In the genomic region with DNA sequence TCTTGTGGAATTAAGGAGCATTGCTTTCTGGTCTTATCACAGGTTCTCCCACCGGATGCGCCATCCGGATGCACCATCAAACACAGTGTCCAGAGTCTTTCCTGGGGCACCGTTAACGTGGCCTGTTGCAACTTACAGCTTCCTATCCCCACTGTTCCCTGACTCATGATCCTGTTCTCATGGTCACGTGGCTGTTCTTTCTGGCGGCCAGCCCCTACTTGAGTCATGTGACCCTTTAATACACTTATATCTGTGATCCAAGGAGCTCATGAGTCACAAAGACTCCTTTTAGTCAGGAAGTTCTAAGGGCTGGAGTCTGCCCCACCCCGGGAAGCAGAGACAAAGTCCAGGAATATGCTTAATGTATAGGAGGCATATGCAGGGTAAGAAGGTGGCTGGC, we compare ENCODE assay signal across 16 mouse cellular contexts. TPM values are rescaled to one million over a fixed set of nuclear protein-coding genes. Genes with fewer than 3 reads are reported as not detected.
DNase-seq lines count a peak whose midpoint lies in the region; ATAC-seq lines count a peak whose summit lies in the region.
"Had no signal": no experiment of that assay in that cellular context is flagged by ENCODE, and none has a peak within 500 bp of the region (broad histone marks: within the 10 kb centered on the region; RNA-seq: fewer than 3 reads in every experiment).

No protein-coding gene starts in this region.

- peak overlapping the region; percentile 53 for H3K27ac ChIP-seq in intestine, embryonic 16.5 days (ENCODE audit: low read length)
- H3K27ac ChIP-seq in kidney, embryonic 14.5 days (ENCODE audit: low read depth, low read length) = no peak overlapping the region
- H3K27ac ChIP-seq: heart, embryonic 10.5 days; kidney, embryonic 15.5 days; layer of hippocampus, adult 2 months; limb, embryonic 15.5 days; neural tube, embryonic 13.5 days had no signal

- no peak overlapping the region for H3K4me3 ChIP-seq in intestine, embryonic 16.5 days (ENCODE audit: low read length)
- H3K4me3 ChIP-seq in kidney, embryonic 14.5 days (ENCODE audit: low read length) = no peak overlapping the region
- H3K4me3 ChIP-seq: heart, embryonic 10.5 days; kidney, embryonic 15.5 days; layer of hippocampus, adult 2 months; limb, embryonic 15.5 days; neural tube, embryonic 13.5 days had no signal

- no peak overlapping the region for H3K9ac ChIP-seq in intestine, embryonic 16.5 days (ENCODE audit: low read depth, low read length)
- no peak overlapping the region for H3K9ac ChIP-seq in kidney, embryonic 14.5 days (ENCODE audit: low read depth, low read length)
- H3K9ac ChIP-seq: kidney, embryonic 15.5 days; limb, embryonic 15.5 days; neural tube, embryonic 13.5 days had no signal

- peak; percentile 96 for ATAC-seq in intestine, embryonic 16.5 days
- no peak for ATAC-seq in kidney, embryonic 14.5 days (ENCODE audit: low FRiP score, low TSS enrichment)

- DNase-seq in adrenal gland, postnatal 10 days = peak; percentile 20
- DNase-seq in adrenal gland, postnatal 25 days = no peak
- peak; percentile 87 for DNase-seq in 416B (ENCODE audit: low read depth)
- peak; percentile 72 for DNase-seq in lung, postnatal 36 days
- no peak for DNase-seq in layer of hippocampus, adult 9-10 months (ENCODE audit: low spot score)
- no peak for DNase-seq in cerebellum, adult 11 months
- DNase-seq: cerebellum, postnatal 36 days; gastrocnemius, postnatal 14 days; heart, postnatal 4 days had no signal

- H3K27me3 ChIP-seq in intestine, embryonic 16.5 days (replicated peaks; ENCODE audit: control insufficient read depth, insufficient read depth, low read length) = no peaks in the 10 kb centered on the region
- no peaks in the 10 kb centered on the region for H3K27me3 ChIP-seq in kidney, embryonic 14.5 days (ENCODE audit: control insufficient read depth, insufficient read depth, low read length)
- H3K27me3 ChIP-seq: kidney, embryonic 15.5 days; limb, embryonic 15.5 days; neural tube, embryonic 13.5 days had no signal

- no peaks in the 10 kb centered on the region; the same call in 1 of the 2 replicates for H3K36me3 ChIP-seq in intestine, embryonic 16.5 days (ENCODE audit: control insufficient read depth, insufficient read depth, low read length)
- H3K36me3 ChIP-seq in kidney, embryonic 14.5 days (ENCODE audit: control insufficient read depth, insufficient read depth, low read length) = no peaks in the 10 kb centered on the region; the same call in 1 of the 2 replicates
- H3K36me3 ChIP-seq: kidney, embryonic 15.5 days; limb, embryonic 15.5 days had no signal

- no peak overlapping the region for H3K4me2 ChIP-seq in intestine, embryonic 16.5 days (ENCODE audit: low read depth, low read length)
- no peak overlapping the region for H3K4me2 ChIP-seq in kidney, embryonic 14.5 days (replicated peaks; ENCODE audit: low read depth, low read length)
- H3K4me2 ChIP-seq: kidney, embryonic 15.5 days; limb, embryonic 15.5 days; neural tube, embryonic 13.5 days had no signal

- no peaks in the 10 kb centered on the region for H3K9me3 ChIP-seq in intestine, embryonic 16.5 days (ENCODE audit: control insufficient read depth, low read length)
- no peaks in the 10 kb centered on the region for H3K9me3 ChIP-seq in kidney, embryonic 14.5 days (ENCODE audit: control insufficient read depth, low read length)
- H3K9me3 ChIP-seq: heart, embryonic 10.5 days; kidney, embryonic 15.5 days; limb, embryonic 15.5 days; neural tube, embryonic 13.5 days had no signal

- 72% methylated on average over 8 of the region's 8 CpGs for WGBS in intestine, embryonic 16.5 days
- 93% methylated on average over 8 of the region's 8 CpGs for WGBS in kidney, embryonic 14.5 days

- H3K4me1 ChIP-seq in intestine, embryonic 16.5 days (ENCODE audit: control insufficient read depth, insufficient read depth, low read length) = peaks cover 5% of the 10 kb centered on the region
- H3K4me1 ChIP-seq in kidney, embryonic 14.5 days (ENCODE audit: control insufficient read depth, insufficient read depth, low read length) = 0 out of 2 replicates have a peak, but pooled peaks cover 13% of the 10 kb centered on the region
- H3K4me1 ChIP-seq: limb, embryonic 15.5 days had no signal

RNA-seq across cellular contexts. Expression of gene Mgat5, which starts 52.2 kb away (rescaled TPM):
- 10 to 100 TPM; 12.4 to 14.3 TPM for total RNA-seq in adrenal gland, postnatal 10 days (2021)
- total RNA-seq in adrenal gland, postnatal 25 days (2021) = 10.7 and 14.3 TPM in 2 replicates
- 5.9 and 6.0 TPM in 2 replicates for polyA plus RNA-seq in intestine, embryonic 16.5 days (2015; fragmentation: Nextera tagmentation; extraction: Ambion mirVana)
- polyA plus RNA-seq in kidney, embryonic 14.5 days (2014; fragmentation: Nextera tagmentation; extraction: Ambion mirVana) = 8.4 and 11.0 TPM in 2 replicates

Comparison
In these comparisons a context has a peak if more than half of its experiments do, and no peak if none do; other contexts are left out.
1. DNase-seq: peak in adrenal gland, postnatal 10 days (single experiment), 416B (single experiment) and lung, postnatal 36 days (single experiment); none in adrenal gland, postnatal 25 days (single experiment), layer of hippocampus, adult 9-10 months (single experiment) and cerebellum, adult 11 months (single experiment).